Mouse (Mus musculus): ENCODE data around the gene Pax3. TPM values are rescaled to one million over a fixed set of nuclear protein-coding genes. Genes with fewer than 3 reads are reported as not detected.

Pax3 gene
- total RNA-seq, 2 experiments from 2014 or later, result 0.88 TPM; not detected in 1

- DNase-seq, result no peak
Measured at GRCm38 (mm10) chr1:78060850-78061249, 136.1 kb downstream of the Pax3 start.

GRCm38 (mm10) chr1:78057939-78058338 lies 139.0 kb downstream of the Pax3 start:
- no peak for DNase-seq

DNA sequence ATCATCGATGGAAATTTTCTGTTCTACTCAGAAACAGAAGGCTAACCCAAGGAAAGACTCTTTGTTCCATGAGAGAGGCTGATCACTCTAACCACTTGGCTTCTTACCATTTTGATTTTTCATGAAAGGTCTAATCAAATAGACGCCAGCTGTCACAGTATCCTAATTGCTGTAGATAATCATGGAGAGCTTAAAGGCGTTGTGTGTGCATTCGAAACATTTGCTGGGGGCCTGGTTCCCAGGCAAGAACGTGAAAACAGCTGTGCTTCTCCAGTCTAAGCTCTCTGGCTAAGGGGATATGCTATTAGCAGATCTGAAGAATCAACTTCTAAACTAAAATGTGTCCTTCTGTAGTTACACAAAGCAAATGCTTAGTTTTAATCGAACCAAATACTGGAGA lies 143.3 kb downstream of the Pax3 start:
- no peak for DNase-seq

Other genes with a start within 250 kb of the Pax3 start
- 1 to 10 TPM; 2.2 to 3.5 TPM for gene Sgpp2, start 113.2 kb upstream of the Pax3 start, total RNA-seq (2021)

Measured in adrenal gland, postnatal 10 days (tissue).